Mouse (Mus musculus): Measurements from ENCODE around the gene Gm28053.

- no peak for TF ChIP-seq GATA1 (IDR thresholded peaks at IDR 0.05; ENCODE audit: borderline replicate concordance, low read length)
- TF ChIP-seq FLI1 (IDR thresholded peaks at IDR 0.05; ENCODE audit: low read length), result no peak
Observed at GRCm38 (mm10) chr6:48763567-48764270, 45.3 kb downstream of the Gm28053 start.
